Comparison of ENCODE assay signal across 17 mouse cellular contexts in the genomic region with DNA sequence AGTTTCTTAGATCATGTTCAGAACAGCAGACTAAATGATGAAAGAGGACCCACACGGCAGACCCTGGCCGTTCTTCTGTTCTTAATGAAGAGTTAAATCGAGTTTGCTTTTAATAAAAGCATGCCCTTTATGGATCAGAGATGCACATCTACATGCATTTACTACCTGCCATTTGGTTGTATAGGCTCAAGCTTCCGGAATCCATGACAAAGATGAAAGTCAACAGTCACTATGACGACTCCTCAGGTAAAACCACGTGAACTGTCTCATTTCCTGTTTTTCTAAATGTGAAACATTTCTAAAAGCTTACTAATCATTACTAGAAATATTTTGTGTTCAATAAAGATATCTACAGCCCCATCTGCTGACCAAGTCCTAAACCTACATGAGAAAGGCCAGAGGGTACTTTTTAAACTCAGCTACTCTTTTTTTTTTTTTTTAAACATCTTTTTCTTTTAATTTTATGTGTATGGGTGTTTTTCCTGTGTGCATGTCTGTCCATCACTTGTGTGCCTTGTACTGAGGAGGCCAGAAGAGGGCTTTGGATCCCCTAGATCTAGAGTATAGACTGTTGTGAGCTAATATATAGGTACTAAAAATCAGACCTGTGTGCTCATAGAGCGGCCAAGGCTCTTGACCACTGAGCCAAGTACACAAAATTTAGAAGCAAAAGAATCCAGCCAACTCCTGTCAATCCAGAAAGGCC. TPM values are rescaled to one million over a fixed set of nuclear protein-coding genes. Genes with fewer than 3 reads are reported as not detected.
DNase-seq lines count a peak whose midpoint lies in the region; ATAC-seq and TF ChIP-seq lines count a peak whose summit lies in the region.
"Had no signal": no experiment of that assay in that cellular context is flagged by ENCODE, and none has a peak within 500 bp of the region (broad histone marks: within the 10 kb centered on the region; RNA-seq: fewer than 3 reads in every experiment).

No protein-coding gene starts in this region.

- H3K27me3 ChIP-seq in hindbrain, postnatal 0 days (ENCODE audit: insufficient read depth, low read length) = no peaks in the 10 kb centered on the region
- H3K27me3 ChIP-seq in hindbrain, embryonic 16.5 days (replicated peaks; ENCODE audit: control insufficient read depth, insufficient read depth, low read length) = no peaks in the 10 kb centered on the region
- no peaks in the 10 kb centered on the region for H3K27me3 ChIP-seq in testis, adult 2 months (ENCODE audit: control insufficient read depth, insufficient read depth, low read length)
- H3K27me3 ChIP-seq: lung, embryonic 15.5 days had no signal

- no peak for ATAC-seq in hindbrain, postnatal 0 days
- ATAC-seq in hindbrain, embryonic 16.5 days = no peak

- H3K4me2 ChIP-seq in hindbrain, postnatal 0 days (ENCODE audit: low read depth, low read length) = no peak overlapping the region
- no peak overlapping the region for H3K4me2 ChIP-seq in hindbrain, embryonic 16.5 days (ENCODE audit: low read length)
- H3K4me2 ChIP-seq: liver, embryonic 11.5 days; lung, embryonic 15.5 days had no signal

- H3K36me3 ChIP-seq in hindbrain, postnatal 0 days (ENCODE audit: insufficient read depth, low read length) = peaks cover 36% of the 10 kb centered on the region
- peaks cover 18% of the 10 kb centered on the region for H3K36me3 ChIP-seq in hindbrain, embryonic 16.5 days (ENCODE audit: control insufficient read depth, insufficient read depth, low read length)
- H3K36me3 ChIP-seq in testis, adult 2 months (ENCODE audit: control insufficient read depth, insufficient read depth, low read length) = peaks cover 1% of the 10 kb centered on the region; the same call in 1 of the 2 replicates

- no peaks in the 10 kb centered on the region for H3K4me1 ChIP-seq in hindbrain, postnatal 0 days (ENCODE audit: insufficient read depth, low read length)
- peaks cover 3% of the 10 kb centered on the region; the same call in 1 of the 2 replicates for H3K4me1 ChIP-seq in hindbrain, embryonic 16.5 days (ENCODE audit: control insufficient read depth, insufficient read depth, low read depth, low read length)
- no peaks in the 10 kb centered on the region for H3K4me1 ChIP-seq in testis, adult 2 months (ENCODE audit: control insufficient read depth, insufficient read depth, low read length)

- no peak overlapping the region for H3K4me3 ChIP-seq in hindbrain, postnatal 0 days (ENCODE audit: low read length)
- H3K4me3 ChIP-seq in hindbrain, embryonic 16.5 days (ENCODE audit: low read length) = no peak overlapping the region
- peak overlapping the region; percentile 3 for H3K4me3 ChIP-seq in testis, adult 2 months (ENCODE audit: control insufficient read depth, low read depth, low read length)
- H3K4me3 ChIP-seq: lung, embryonic 15.5 days; myocyte had no signal

- no peak overlapping the region for H3K9ac ChIP-seq in hindbrain, postnatal 0 days (replicated peaks; ENCODE audit: low read length)
- H3K9ac ChIP-seq in hindbrain, embryonic 16.5 days (ENCODE audit: low read depth, low read length) = no peak overlapping the region
- H3K9ac ChIP-seq: lung, embryonic 15.5 days had no signal

- 79% methylated on average over 7 of the region's 7 CpGs for WGBS in hindbrain, postnatal 0 days
- WGBS in hindbrain, embryonic 16.5 days = 83% methylated on average over 7 of the region's 7 CpGs

- peak; percentile 24 for DNase-seq in hindbrain, postnatal 0 days (ENCODE audit: low spot score)
- DNase-seq in testis, postnatal 14 days (ENCODE audit: low spot score) = no peak
- peak; percentile 61 for DNase-seq in T-cell, adult 2 months (ENCODE audit: low spot score)
- no peak for DNase-seq in retina, postnatal 1 day
- DNase-seq in left cerebral cortex, adult 9 months (ENCODE audit: low spot score in 2 of 2) = no peak
- DNase-seq: adrenal gland, adult 2 months; cerebellum, adult 18-20 months; gastrocnemius, postnatal 25 days; kidney, adult 18-20 months; kidney, postnatal 25 days; left cerebral cortex, postnatal 4 days; right cerebral cortex, postnatal 4 days had no signal

- no peak overlapping the region for H3K27ac ChIP-seq in hindbrain, postnatal 0 days
- H3K27ac ChIP-seq in hindbrain, embryonic 16.5 days (ENCODE audit: low read depth, low read length) = no peak overlapping the region
- H3K27ac ChIP-seq in testis, adult 2 months (ENCODE audit: control insufficient read depth, insufficient read depth, low read depth, low read length) = no peak overlapping the region
- H3K27ac ChIP-seq: lung, embryonic 15.5 days had no signal

- H3K9me3 ChIP-seq in hindbrain, postnatal 0 days (ENCODE audit: low read length) = no peaks in the 10 kb centered on the region
- H3K9me3 ChIP-seq in hindbrain, embryonic 16.5 days (ENCODE audit: control insufficient read depth, low read length) = no peaks in the 10 kb centered on the region
- H3K9me3 ChIP-seq: lung, embryonic 15.5 days had no signal

- no peak for TF ChIP-seq POLR2A in testis, adult 2 months (IDR thresholded peaks at IDR 0.05; ENCODE audit: control insufficient read depth, low read depth, low read length)

- no peak; the same call in none of the 2 replicates for TF ChIP-seq CTCF in hindbrain, postnatal 0 days (IDR thresholded peaks at IDR 0.05; ENCODE audit: low read depth)
- no peak for TF ChIP-seq CTCF in testis, adult 2 months (IDR thresholded peaks at IDR 0.05; ENCODE audit: control insufficient read depth, insufficient read depth, insufficient replicate concordance, low read depth, low read length)

RNA-seq across cellular contexts. Expression of a gene that starts 40.0 kb away (rescaled TPM):
- total RNA-seq in hindbrain, postnatal 0 days (2014; rRNA removed) = 58.8 and 60.7 TPM in 2 replicates
- polyA plus RNA-seq in hindbrain, postnatal 0 days (2015; fragmentation: Nextera tagmentation; extraction: Ambion mirVana) = 36.9 and 38.3 TPM in 2 replicates
- polyA plus RNA-seq in hindbrain, embryonic 16.5 days (2015; fragmentation: Nextera tagmentation; extraction: Ambion mirVana) = 50.7 and 55.6 TPM in 2 replicates
- polyA plus RNA-seq in testis, adult 2 months (2012; rRNA removed) = 28.7 and 39.0 TPM in 2 replicates

RNA-seq across cellular contexts. Expression of a gene that starts 53.6 kb away (rescaled TPM):
- 40.5 and 49.8 TPM in 2 replicates for total RNA-seq in hindbrain, postnatal 0 days (2014; rRNA removed)
- polyA plus RNA-seq in hindbrain, postnatal 0 days (2015; fragmentation: Nextera tagmentation; extraction: Ambion mirVana) = 65.3 and 71.0 TPM in 2 replicates
- polyA plus RNA-seq in hindbrain, embryonic 16.5 days (2015; fragmentation: Nextera tagmentation; extraction: Ambion mirVana) = 104 and 118 TPM in 2 replicates
- polyA plus RNA-seq in testis, adult 2 months (2012; rRNA removed) = 15.8 and 22.6 TPM in 2 replicates

Comparison
In these comparisons a context has a peak if more than half of its experiments do, and no peak if none do; other contexts are left out.
1. DNase-seq: peak in hindbrain, postnatal 0 days (single experiment) and T-cell, adult 2 months (single experiment); none in testis, postnatal 14 days (single experiment), retina, postnatal 1 day (single experiment) and left cerebral cortex, adult 9 months (0 of 2).